Mouse (Mus musculus): ENCODE data around the gene Gcsam.
A peak's percentile ranks its signal among the peaks of the same experiment; 100 is the strongest.

Gene Gcsam

GRCm38 (mm10) chr16:45610267-45610666 lies at the start of gene Gcsam:
Gene Gcsam (plus strand): TSS chr16:45610380.
- DNase-seq (ENCODE audit: low spot score in 2 of 2): no peak

GRCm38 (mm10) chr16:45561747-45562146 lies 48.4 kb upstream of the Gcsam start:
- DNase-seq (ENCODE audit: low spot score in 2 of 2): no peak

GRCm38 (mm10) chr16:45572307-45572706 lies 37.9 kb upstream of the Gcsam start:
- no peak for DNase-seq (ENCODE audit: low spot score in 2 of 2)

- no peak for DNase-seq (ENCODE audit: low spot score in 2 of 2)
Observed at GRCm38 (mm10) chr16:45579883-45580282, 30.3 kb upstream of the Gcsam start.

GRCm38 (mm10) chr16:45582512-45582911 lies 27.7 kb upstream of the Gcsam start:
- peak in 1 of 2 experiments; percentile 12 for DNase-seq (ENCODE audit: low spot score in 2 of 2)

GRCm38 (mm10) chr16:45593656-45594055 lies 16.5 kb upstream of the Gcsam start:
- no peak for DNase-seq (ENCODE audit: low spot score in 2 of 2)

- no peak for DNase-seq (ENCODE audit: low spot score in 2 of 2)
Observed at GRCm38 (mm10) chr16:45595494-45595893, 14.7 kb upstream of the Gcsam start.

- no peak for DNase-seq (ENCODE audit: low spot score in 2 of 2)
Observed at GRCm38 (mm10) chr16:45608481-45608954, 1.7 kb upstream of the Gcsam start.

GRCm38 (mm10) chr16:45609300-45609699 lies 880 bp upstream of the Gcsam start:
- DNase-seq (ENCODE audit: low spot score in 2 of 2): no peak

- DNase-seq (ENCODE audit: low spot score in 2 of 2): no peak
Observed at GRCm38 (mm10) chr16:45613247-45613646, 3.1 kb downstream of the Gcsam start.

- DNase-seq (ENCODE audit: low spot score in 2 of 2): no peak
Observed at GRCm38 (mm10) chr16:45615944-45616343, 5.8 kb downstream of the Gcsam start.

- no peak for DNase-seq (ENCODE audit: low spot score in 2 of 2)
Observed at GRCm38 (mm10) chr16:45619751-45620375, 9.7 kb downstream of the Gcsam start.

- DNase-seq (ENCODE audit: low spot score in 2 of 2): no peak
Observed at GRCm38 (mm10) chr16:45623230-45623629, 13.1 kb downstream of the Gcsam start.

GRCm38 (mm10) chr16:45624791-45625190 lies 14.6 kb downstream of the Gcsam start:
- no peak for DNase-seq (ENCODE audit: low spot score in 2 of 2)

- no peak for DNase-seq (ENCODE audit: low spot score in 2 of 2)
Observed at GRCm38 (mm10) chr16:45625342-45625741, 15.2 kb downstream of the Gcsam start.

GRCm38 (mm10) chr16:45629497-45630105 lies 19.4 kb downstream of the Gcsam start:
- DNase-seq (ENCODE audit: low spot score in 2 of 2): no peak

GRCm38 (mm10) chr16:45630347-45630960 lies 20.3 kb downstream of the Gcsam start:
- DNase-seq (ENCODE audit: low spot score in 2 of 2): peak in 1 of 2 experiments; percentile 58

GRCm38 (mm10) chr16:45632420-45632819 lies 22.2 kb downstream of the Gcsam start:
- DNase-seq (ENCODE audit: low spot score in 2 of 2): no peak

- no peak for DNase-seq (ENCODE audit: low spot score in 2 of 2)
Observed at GRCm38 (mm10) chr16:45635826-45636225, 25.6 kb downstream of the Gcsam start.

- DNase-seq (ENCODE audit: low spot score in 2 of 2): no peak
Observed at GRCm38 (mm10) chr16:45640070-45640762, 30.0 kb downstream of the Gcsam start.

- DNase-seq (ENCODE audit: low spot score in 2 of 2): no peak
Observed at GRCm38 (mm10) chr16:45641301-45641700, 31.1 kb downstream of the Gcsam start.

GRCm38 (mm10) chr16:45643944-45644343 lies 33.8 kb downstream of the Gcsam start:
- DNase-seq (ENCODE audit: low spot score in 2 of 2): no peak

Measured in spleen, postnatal 14 days (tissue).